Mouse (Mus musculus) brain, embryonic 14.5 days (tissue): ENCODE data around the gene Slc35c2. TPM values are rescaled to one million over a fixed set of nuclear protein-coding genes. Genes with fewer than 3 reads are reported as not detected.

Source experiments
- DNase-seq: peaks from one replicate; pipeline ENCODE4 v3.0.0-alpha.2; 2011; ENCODE audit warnings: low read depth
- CTCF ChIP-seq: fragments of 200-500 bp; IDR thresholded peaks from 2 replicates; pipeline ENCODE4 v1.5.1; 2012; ENCODE audit warnings: inconsistent platforms, mild to moderate bottlenecking, moderate library complexity, borderline replicate concordance; ENCODE audit not compliant: insufficient read depth, insufficient read length; ENCODE audit errors: extremely low read depth
- POLR2A ChIP-seq: fragments of 200-500 bp; IDR thresholded peaks from 2 replicates; pipeline ENCODE4 v1.6.1; 2012; ENCODE audit warnings: mild to moderate bottlenecking, inconsistent platforms, borderline replicate concordance; ENCODE audit not compliant: poor library complexity, insufficient read depth, insufficient read length, severe bottlenecking; ENCODE audit errors: extremely low read depth
- polyA plus RNA-seq: library from polyadenylated mRNA; depleted of rRNA; stranded (reverse); fragments of >200 nt; gene quantifications from 2 replicates; pipeline ENCODE4 v1.2.3, GENCODE M21; 2012

The Slc35c2 gene
- polyA plus RNA-seq, 1 experiment = 62.3 TPM

DNA sequence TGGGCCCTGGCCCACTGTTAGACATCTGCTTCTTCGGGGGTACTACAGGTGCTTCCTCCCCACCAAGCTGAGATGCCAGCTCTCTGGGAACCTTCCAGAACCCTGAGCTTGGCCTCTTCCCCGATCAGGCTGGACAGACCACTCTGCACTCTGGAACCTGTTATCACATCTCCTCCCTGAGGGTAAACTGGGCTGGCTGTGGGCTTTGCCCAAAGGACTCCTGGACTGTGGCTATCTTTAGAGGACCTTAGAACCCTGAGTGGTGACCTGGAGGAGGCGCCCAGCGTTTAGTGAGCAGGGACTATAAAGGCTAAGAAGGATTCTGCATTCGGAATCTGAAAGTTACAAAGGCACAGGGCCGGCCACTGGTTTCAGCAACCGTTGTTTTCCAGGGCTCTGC is 3.3 kb downstream of the Slc35c2 start:
- no peak for DNase-seq

DNA sequence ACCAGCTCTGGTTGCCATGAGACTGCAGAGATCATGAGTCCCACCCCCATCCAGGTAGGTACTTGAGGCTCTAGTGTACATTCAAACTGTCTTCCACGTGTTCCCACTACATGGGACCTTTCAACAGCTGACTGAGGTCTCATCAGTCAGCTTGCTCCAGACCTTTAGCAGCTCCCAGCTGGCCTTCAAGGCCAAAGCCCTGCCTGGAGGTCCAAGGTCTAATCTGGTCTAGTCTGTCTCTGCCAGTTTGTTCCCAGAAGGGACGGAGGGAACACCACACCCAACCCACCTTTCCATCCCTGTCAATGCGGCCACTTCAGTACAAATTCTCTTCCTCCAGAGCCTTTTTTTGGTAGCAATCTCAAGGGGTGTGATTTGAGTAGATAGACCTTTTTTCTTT is 4.0 kb downstream of the Slc35c2 start:
- DNase-seq = no peak
- TF ChIP-seq POLR2A (no peak), CTCF (no peak)

More for the DNA sequence above, 3.3 kb downstream of the Slc35c2 start:
- TF ChIP-seq CTCF (no peak), POLR2A (no peak)

DNA sequence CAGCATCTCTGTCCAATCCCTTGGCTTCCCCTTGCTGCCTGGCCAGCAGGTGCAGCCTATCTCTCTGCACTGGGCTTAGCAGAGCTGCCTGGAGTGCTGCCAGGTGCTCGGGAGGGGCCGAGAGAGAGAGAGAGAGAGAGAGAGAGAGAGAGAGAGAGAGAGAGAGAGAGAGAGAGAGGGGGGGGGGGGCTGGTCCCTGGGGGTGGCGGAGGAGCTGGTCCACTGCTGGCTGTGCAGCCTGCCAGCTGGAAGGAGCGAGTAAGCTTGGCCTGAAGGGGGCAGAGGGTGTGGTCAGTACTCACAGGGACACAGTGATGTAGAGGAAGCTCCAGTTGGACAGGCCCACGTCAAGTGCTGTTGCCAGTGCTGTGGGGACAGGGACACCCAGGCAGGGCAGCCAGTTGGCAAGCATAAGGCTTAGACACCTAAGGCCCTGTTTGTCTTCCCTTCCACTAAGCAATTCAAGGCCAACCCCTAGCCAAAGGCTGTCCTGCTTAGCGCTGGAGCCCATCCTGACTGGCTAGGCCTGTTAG is 5.8 kb downstream of the Slc35c2 start:
- peak; percentile 68 for DNase-seq
- no peak for TF ChIP-seq CTCF
- no peak for TF ChIP-seq POLR2A

DNA sequence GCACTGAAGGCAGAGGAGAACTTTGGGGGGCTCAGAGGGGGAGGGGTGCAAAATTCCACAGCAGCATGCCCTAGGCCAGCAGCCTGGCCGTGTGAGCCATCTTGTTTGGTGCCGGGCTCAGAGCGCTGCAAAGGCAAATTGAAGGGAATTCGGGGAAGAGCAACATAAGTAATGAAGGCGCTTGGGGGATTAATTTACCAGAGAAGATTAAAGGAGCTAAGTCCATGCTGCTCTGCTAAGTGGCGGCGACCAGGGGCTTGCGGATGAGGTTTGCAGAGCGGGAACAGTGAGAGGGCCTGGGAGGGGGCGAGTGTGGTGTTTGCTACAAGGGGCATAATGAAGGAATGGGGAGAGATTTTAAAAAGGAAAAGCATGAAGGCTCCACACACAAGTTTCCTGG is 8.3 kb downstream of the Slc35c2 start:
- DNase-seq = peak; percentile 74
- TF ChIP-seq CTCF = no peak
- TF ChIP-seq POLR2A = no peak

DNA sequence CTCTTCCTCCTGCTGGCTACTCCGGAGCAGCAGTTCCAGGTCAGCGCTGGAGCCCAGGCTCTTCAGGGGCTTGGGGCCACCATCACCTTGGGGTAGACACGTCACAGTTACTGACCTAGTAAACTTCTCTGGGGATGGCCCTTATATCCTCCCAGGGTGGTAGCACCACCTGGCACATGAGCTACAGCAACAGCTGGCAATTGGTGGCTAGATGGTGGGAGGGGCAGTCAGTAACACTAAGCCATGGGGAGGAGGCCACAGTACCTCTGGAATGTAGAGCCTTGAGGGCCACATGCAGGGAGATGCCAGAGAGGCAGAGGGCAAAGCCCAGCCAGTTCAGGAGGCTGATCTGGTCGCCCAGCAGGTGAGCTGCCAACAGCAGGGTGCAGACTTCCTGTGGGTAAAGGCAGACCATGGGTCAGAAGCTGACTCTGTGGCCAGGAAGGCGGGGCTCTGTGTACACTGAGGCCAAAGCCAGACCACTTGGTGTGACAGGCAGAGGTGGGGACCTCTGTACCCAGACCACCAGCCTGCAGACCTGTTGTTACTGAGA is 10.4 kb downstream of the Slc35c2 start:
- TF ChIP-seq POLR2A (no peak), CTCF (no peak)
- no peak for DNase-seq

DNA sequence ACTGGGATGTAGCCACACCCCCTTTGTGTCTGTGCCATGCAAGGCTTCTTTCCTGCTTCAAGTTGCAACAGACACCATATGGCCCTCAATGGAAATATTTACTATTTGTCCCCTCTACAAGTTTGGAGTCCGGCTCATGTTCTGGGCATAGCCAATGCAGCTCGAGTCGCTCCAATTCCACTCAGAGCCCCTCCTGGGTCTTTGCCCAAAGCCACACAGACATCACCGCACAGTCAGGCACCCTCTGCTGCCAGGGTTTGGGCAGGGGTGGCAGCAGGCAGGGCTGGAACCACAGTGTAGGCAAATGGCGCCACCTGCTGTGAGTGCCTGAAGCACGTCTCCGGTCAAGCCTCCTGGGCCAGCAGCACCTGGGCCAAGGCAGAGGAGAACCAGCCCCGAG is 11.8 kb downstream of the Slc35c2 start:
- TF ChIP-seq CTCF (peak; percentile 88), POLR2A (no peak)
- DNase-seq = peak; percentile 92

DNA sequence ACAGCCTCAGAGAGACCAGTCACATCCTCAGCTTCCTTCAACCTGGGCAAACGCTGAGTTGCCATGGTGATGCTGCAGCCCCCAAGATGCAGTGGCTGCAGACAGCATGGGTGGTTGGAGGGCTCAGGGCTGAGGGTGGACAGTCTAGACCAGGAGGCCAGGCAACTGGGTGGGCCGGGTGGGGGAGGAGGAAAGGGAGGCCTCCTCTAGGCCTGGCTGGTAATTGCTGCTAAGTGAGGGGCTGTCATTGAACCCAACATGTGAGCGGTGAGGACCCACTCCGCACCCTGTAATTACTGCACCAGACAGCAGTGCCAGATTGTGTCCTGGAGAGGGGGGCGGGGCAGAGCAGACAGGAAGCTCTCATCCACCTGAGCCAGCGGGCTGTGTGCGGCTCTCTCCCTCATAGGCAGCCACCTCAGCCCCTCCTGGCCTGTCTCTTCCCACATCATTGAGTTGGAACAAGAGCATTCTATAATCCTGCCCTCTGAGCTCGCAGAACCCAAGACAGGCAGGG is 12.5 kb downstream of the Slc35c2 start:
- TF ChIP-seq POLR2A (no peak), CTCF (no peak)
- DNase-seq = peak; percentile 85

DNA sequence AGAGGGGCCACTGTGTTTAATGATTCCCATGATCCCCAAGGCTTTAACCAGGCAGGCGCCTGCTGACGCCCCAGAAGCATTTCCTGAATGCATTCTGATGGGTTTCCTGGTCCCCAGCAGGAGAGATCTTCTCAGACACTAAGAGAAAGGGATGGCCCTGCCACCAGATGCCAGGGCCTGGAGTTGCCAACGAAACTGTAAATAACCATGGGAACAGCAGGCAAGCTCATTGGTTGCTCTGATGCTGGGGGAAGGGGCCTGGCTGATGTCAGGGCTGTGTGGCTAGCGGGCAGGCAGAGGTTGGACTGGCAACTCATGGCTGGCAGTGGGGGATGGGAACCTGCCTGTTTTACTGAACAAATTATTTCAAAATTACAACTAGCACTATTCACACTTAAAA is 14.1 kb downstream of the Slc35c2 start:
- TF ChIP-seq CTCF = no peak
- no peak for TF ChIP-seq POLR2A
- peak; percentile 72 for DNase-seq

DNA sequence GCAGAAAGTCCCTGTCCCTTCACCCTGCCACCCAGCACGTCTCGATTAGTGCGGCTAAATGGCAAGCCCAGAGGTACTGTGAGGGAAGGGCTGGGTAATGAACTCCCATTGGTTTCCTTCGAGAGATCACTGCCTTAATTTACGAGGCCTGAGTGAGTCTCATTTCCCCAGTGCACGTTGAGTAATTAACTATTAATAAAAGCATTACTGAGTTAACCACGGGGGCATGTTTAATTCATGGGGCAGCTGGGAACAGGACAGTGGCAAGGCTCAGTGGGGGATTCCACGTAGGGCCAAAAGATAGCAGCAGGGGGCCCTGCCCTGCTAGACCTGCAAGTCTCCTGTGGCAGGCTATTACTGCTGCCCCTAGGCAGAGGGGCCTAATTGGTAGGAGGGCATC is 16.3 kb downstream of the Slc35c2 start:
- peak; percentile 70 for DNase-seq

DNA sequence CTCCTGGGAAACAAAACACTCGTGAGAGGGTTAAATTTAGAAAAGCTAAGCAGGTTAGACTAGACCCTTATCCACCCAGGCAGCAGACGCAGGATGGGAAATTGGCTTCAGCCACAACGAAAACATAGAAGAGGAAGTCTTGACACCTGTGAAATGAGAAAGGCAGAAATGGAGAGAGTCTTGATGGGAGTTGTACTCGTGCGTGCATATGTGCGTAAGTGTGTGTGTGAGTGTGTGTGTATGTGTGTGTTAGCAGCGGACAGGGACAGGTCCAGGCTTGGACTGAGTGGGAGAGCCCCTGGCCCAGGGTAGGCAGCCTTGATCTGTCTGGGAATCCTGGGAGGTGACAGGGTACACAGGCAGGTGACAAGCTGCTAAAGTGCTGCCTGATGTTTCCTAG is 16.8 kb downstream of the Slc35c2 start:
- peak; percentile 49 for DNase-seq
- TF ChIP-seq POLR2A (no peak), CTCF (no peak)

More for the DNA sequence above, 16.3 kb downstream of the Slc35c2 start:
- TF ChIP-seq CTCF (no peak), POLR2A (no peak)

DNA sequence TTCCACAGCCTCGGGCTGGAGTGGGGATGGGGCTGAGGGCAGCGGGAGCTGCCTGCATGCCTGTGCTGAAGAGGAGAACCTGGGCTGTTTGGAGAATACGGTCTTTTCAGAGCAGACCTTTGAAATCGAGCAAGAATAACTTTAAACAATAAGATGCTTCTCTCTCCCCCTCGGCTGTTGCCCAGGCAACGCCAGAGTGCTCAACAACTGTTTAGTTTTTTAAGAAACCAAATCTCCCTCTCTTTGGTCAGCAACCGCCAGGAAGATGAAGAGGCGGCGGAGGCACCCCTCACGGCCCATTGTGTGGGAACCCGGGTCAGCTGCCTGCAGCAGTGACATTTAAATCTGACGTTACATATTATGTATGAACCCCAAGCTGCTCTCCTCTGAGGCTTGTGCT is 20.9 kb downstream of the Slc35c2 start:
- peak; percentile 52 for DNase-seq

DNA sequence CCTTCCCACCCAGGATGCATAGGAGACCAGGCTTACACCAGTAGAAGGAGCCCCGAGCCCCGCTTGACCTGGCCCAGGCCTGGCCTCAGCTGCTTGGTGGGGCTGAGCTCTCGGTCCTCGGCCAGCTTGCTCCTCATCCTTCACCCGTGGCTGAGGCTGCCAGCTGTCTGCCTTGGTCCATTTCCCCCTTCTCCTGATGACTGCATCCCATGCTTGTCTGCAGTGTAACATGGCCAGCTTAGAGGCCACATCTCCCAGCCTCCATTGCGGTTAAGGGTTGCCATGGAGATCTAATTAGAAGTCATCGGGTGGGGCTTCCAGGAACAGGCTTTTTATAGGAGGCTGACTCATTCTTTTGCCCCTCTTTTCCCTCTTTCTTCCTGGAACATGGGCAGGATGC is 23.8 kb downstream of the Slc35c2 start:
- DNase-seq = peak; percentile 67
- TF ChIP-seq CTCF (no peak), POLR2A (no peak)

More for the DNA sequence above, 20.9 kb downstream of the Slc35c2 start:
- no peak for TF ChIP-seq CTCF
